Mouse (Mus musculus) hindbrain, embryonic 11.5 days (tissue): ENCODE results near the gene Sprr1b. TPM values are rescaled to one million over a fixed set of nuclear protein-coding genes. Genes with fewer than 3 reads are reported as not detected.
"Not testable (repeated sequence)": the region's sequence is repeated elsewhere in the genome, so short reads cannot be mapped to it uniquely, and the experiment has no call there.

Source experiments
- ATAC-seq: fragments of 200-750 bp; cut with Nextera tagmentation; 2 replicates; pipeline ENCODE4 v1.8.0; 2017; ENCODE audit warnings: mild to moderate bottlenecking, moderate TSS enrichment, moderate library complexity; ENCODE audit not compliant: low FRiP score
- DNase-seq: peaks from one replicate; pipeline ENCODE4 v3.0.0-alpha.2; 2015; ENCODE audit warnings: low spot score
- H3K27ac ChIP-seq: fragments of 300-500 bp; sonication (generic); 2 replicates; pipeline ENCODE4 v1.5.1; 2014; ENCODE audit warnings: mild to moderate bottlenecking, low read depth, low read length
- H3K27me3 ChIP-seq: fragments of 300-500 bp; sonication (generic); 2 replicates; pipeline ENCODE4 v1.6.1; 2014; ENCODE audit warnings: mild to moderate bottlenecking, low read length, moderate library complexity, mixed read lengths; ENCODE audit not compliant: control insufficient read depth, insufficient read depth
- H3K36me3 ChIP-seq: fragments of 300-500 bp; sonication (generic); 2 replicates; pipeline ENCODE4 v1.6.1; 2014; ENCODE audit warnings: mild to moderate bottlenecking, low read length, moderate library complexity, mixed read lengths; ENCODE audit not compliant: control insufficient read depth, insufficient read depth
- H3K4me1 ChIP-seq: fragments of 300-500 bp; sonication (generic); replicated peaks from 2 replicates; pipeline ENCODE4 v1.6.1; 2014; ENCODE audit warnings: low read length, mixed read lengths; ENCODE audit not compliant: control insufficient read depth, insufficient read depth
- H3K4me2 ChIP-seq: fragments of 300-500 bp; sonication (generic); replicated peaks from 2 replicates; pipeline ENCODE4 v1.6.1; 2014; ENCODE audit warnings: mild to moderate bottlenecking, low read depth, low read length
- H3K4me3 ChIP-seq: fragments of 300-500 bp; sonication (generic); 2 replicates; pipeline ENCODE4 v1.5.1; 2014; ENCODE audit warnings: low read depth, low read length
- H3K9ac ChIP-seq: fragments of 300-500 bp; sonication (generic); 2 replicates; pipeline ENCODE4 v1.6.1; 2014; ENCODE audit warnings: low read depth, low read length
- H3K9me3 ChIP-seq: fragments of 300-500 bp; sonication (generic); 2 replicates; pipeline ENCODE4 v1.6.1; 2016; ENCODE audit warnings: low read length; ENCODE audit not compliant: control insufficient read depth
- WGBS: fragments of 180-500 bp; shearing (Covaris S2); extraction: QIAGEN DNeasy Blood & Tissue Kit; methylation state at CpG from one replicate; pipeline ENCODE4 v1.1.7; 2014; 5-methylcytosine and 5-hydroxymethylcytosine counted together
- polyA plus RNA-seq: library from polyadenylated mRNA; unstranded; fragments of >200 nt; fragmentation: Nextera tagmentation; extraction: Ambion mirVana; gene quantifications from 2 replicates; pipeline ENCODE4 v1.2.1, GENCODE M21; 2014

Sprr1b gene
- polyA plus RNA-seq = not detected in 2 replicates

DNA sequence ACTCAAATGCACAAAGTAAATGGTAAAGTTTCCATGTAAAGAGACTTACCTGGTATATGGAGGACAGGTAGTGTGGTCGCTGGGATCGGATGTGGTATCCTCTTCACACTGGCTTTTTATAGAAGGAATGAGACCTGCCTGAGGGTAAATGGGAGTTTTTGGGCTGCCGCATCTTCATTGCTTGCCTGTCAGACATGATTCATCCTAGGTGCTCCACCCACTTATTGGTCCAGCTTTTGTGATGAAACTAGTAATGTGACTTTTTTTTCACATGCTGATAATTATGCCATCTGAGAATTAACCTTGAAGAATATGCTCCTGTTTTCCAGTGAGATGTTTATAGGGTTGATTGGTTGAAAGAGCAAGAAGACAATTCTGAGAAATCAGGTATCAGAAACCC, at the start of gene Sprr1b:
Gene Sprr1b (minus strand): TSS at position 101 of the 400 bp plus-strand sequence.
- ATAC-seq (no peak), DNase-seq (no peak)
- Histone ChIP-seq H3K4me2 (no peak within 1 kb of the TSS), H3K36me3 (no peaks in the 10 kb centered on the region), H3K27ac (no peak within 1 kb of the TSS), H3K9me3 (no peaks in the 10 kb centered on the region), H3K4me1 (no peaks in the 10 kb centered on the region), H3K9ac (no peak within 1 kb of the TSS), H3K4me3 (no peak within 1 kb of the TSS), H3K27me3 (no peaks in the 10 kb centered on the region)
- 93% methylated on average over 3 of the region's 3 CpGs for WGBS

GRCm38 (mm10) chr3:92486307-92486706, 47.7 kb upstream of the Sprr1b start:
- Histone ChIP-seq H3K27me3 (no peaks in the 10 kb centered on the region), H3K27ac (no peak overlapping the region), H3K4me2 (no peak overlapping the region), H3K4me1 (no peaks in the 10 kb centered on the region), H3K4me3 (no peak overlapping the region), H3K9ac (no peak overlapping the region), H3K36me3 (no peaks in the 10 kb centered on the region), H3K9me3 (no peaks in the 10 kb centered on the region)
- DNase-seq (no peak), ATAC-seq (no peak)
- WGBS = 48% methylated on average over 1 of the region's 1 CpGs

DNA sequence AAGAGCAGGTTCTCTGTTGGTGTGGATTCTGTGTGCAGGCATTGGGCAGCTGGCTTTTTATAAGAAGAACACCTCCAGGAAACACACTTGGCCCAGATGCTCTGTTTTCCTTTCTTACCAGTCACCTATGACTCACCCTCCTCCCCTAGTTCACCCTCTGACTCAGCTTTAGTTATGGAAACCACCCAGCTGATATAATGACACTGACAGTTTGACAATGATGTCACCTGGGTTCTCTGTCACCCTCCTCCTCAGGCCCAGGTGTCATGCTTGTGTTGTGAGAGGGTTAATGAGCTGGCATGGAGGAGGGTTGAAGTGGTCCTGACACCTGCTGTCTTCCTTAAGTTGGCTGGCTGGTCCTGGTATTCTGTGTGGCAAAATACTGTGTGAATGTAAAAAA, 47.3 kb upstream of the Sprr1b start, which contains the start of gene Sprr1a:
Gene Sprr1a (minus strand): TSS at position 33 of the 400 bp plus-strand sequence.
- no peak for DNase-seq
- Histone ChIP-seq H3K36me3 (no peaks in the 10 kb centered on the region), H3K27me3 (no peaks in the 10 kb centered on the region)

DNA sequence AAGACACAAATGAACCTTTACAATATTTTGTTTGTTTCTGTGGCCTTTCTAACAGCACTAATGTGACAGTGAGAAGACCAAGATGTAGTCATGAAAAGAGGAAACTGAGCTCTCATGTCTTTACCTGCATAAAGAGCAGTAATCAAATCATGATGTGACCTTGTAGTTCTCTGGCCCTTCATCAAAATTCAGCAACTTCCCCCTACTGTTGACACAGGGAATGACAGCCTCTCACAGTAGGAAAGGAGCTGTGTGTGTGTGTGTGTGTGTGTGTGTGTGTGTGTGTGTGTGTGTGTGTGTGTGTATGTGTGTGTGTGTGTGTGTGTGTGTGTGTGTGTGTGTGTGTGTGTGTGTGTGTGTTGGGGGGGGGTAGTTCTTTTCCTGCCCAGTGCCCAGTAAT, 42.7 kb upstream of the Sprr1b start:
- not testable (repeated sequence) for H3K9ac ChIP-seq, H3K4me1 ChIP-seq, H3K4me2 ChIP-seq, H3K27ac ChIP-seq, H3K27me3 ChIP-seq, H3K4me3 ChIP-seq, H3K9me3 ChIP-seq, H3K36me3 ChIP-seq, ATAC-seq
- DNase-seq = peak; percentile 14

More for the DNA sequence above, 47.3 kb upstream of the Sprr1b start, which contains the start of gene Sprr1a:
- no peaks in the 10 kb centered on the region for H3K4me1 ChIP-seq
- no peak within 1 kb of the TSS for H3K4me3 ChIP-seq
- H3K9me3 ChIP-seq = no peaks in the 10 kb centered on the region
- ATAC-seq = no peak
- H3K9ac ChIP-seq = no peak within 1 kb of the TSS
- no peak within 1 kb of the TSS for H3K27ac ChIP-seq
- no peak within 1 kb of the TSS for H3K4me2 ChIP-seq

- WGBS = 81% methylated on average over 2 of the region's 2 CpGs
- no peak overlapping the region for H3K9ac ChIP-seq
These were observed 31.5 kb upstream of the Sprr1b start for GRCm38 (mm10) chr3:92470111-92470510.

DNA sequence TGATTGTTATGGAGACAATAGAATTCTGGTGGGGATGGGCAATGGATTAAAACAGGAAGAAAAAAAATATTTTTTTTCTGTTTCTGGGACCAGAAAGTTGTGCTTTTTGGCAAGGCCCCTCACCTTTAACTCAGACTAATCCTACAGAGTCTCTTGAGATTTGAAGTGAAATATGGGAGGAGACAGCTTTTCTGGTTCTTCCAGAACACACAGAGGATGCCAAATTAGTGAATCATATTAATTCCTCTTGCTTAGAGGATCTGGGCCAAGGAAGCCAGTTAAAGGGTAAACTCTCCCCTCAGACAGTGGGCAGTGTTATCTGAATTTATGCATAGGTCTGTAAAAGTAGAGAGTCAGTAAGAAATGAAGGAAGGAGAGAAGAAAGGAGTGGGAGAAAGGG, 28.8 kb upstream of the Sprr1b start:
- Histone ChIP-seq H3K4me3 (no peak overlapping the region), H3K4me2 (no peak overlapping the region), H3K27ac (no peak overlapping the region), H3K36me3 (no peaks in the 10 kb centered on the region), H3K9ac (no peak overlapping the region), H3K27me3 (no peaks in the 10 kb centered on the region), H3K9me3 (no peaks in the 10 kb centered on the region), H3K4me1 (no peaks in the 10 kb centered on the region)
- ATAC-seq (no peak), DNase-seq (no peak)

More at GRCm38 (mm10) chr3:92470111-92470510, 31.5 kb upstream of the Sprr1b start:
- Histone ChIP-seq H3K27me3 (no peaks in the 10 kb centered on the region), H3K4me3 (no peak overlapping the region), H3K4me1 (no peaks in the 10 kb centered on the region), H3K36me3 (no peaks in the 10 kb centered on the region), H3K4me2 (no peak overlapping the region), H3K9me3 (no peaks in the 10 kb centered on the region), H3K27ac (no peak overlapping the region)
- DNase-seq (no peak), ATAC-seq (no peak)

GRCm38 (mm10) chr3:92466576-92466975, 28.0 kb upstream of the Sprr1b start:
- Histone ChIP-seq H3K9me3 (no peaks in the 10 kb centered on the region), H3K27me3 (no peaks in the 10 kb centered on the region), H3K27ac (no peak overlapping the region), H3K9ac (no peak overlapping the region), H3K4me1 (no peaks in the 10 kb centered on the region), H3K4me3 (no peak overlapping the region), H3K36me3 (no peaks in the 10 kb centered on the region), H3K4me2 (no peak overlapping the region)
- no peak for ATAC-seq
- 88% methylated on average over 1 of the region's 1 CpGs for WGBS
- DNase-seq = no peak

DNA sequence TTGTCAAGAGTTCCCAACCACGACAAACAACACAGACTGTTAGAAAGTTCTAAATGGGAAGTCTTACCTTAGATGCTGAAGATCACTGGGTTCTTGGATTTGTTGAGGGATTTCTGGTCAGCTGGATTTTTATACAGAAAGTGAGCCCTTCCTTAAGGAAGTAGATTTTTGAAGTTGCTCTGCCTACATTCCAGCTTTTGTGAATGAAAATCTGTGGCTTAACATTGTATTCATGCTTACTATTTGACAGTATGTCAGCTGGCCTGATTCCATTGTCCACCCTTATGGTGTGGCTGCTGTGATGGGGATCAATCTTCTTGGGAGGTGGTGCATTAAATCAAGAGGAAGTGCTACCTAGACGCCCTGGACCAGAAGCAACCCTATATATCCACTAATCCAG, 20.0 kb upstream of the Sprr1b start, which contains the start of gene Sprr3:
Gene Sprr3 (minus strand): TSS at position 101 of the 400 bp plus-strand sequence.
- no peaks in the 10 kb centered on the region for H3K27me3 ChIP-seq
- H3K36me3 ChIP-seq = no peaks in the 10 kb centered on the region
- 70% methylated on average over 2 of the region's 2 CpGs for WGBS
- no peaks in the 10 kb centered on the region for H3K9me3 ChIP-seq
- ATAC-seq (no peak), DNase-seq (no peak)
- no peak within 1 kb of the TSS for H3K27ac ChIP-seq
- H3K4me1 ChIP-seq = no peaks in the 10 kb centered on the region
- no peak within 1 kb of the TSS for H3K9ac ChIP-seq
- no peak within 1 kb of the TSS for H3K4me2 ChIP-seq
- H3K4me3 ChIP-seq = no peak within 1 kb of the TSS

GRCm38 (mm10) chr3:92455151-92455550, 16.6 kb upstream of the Sprr1b start:
- no peak overlapping the region for H3K9ac ChIP-seq
- H3K4me2 ChIP-seq = no peak overlapping the region
- H3K27ac ChIP-seq = no peak overlapping the region
- H3K27me3 ChIP-seq = no peaks in the 10 kb centered on the region
- H3K4me3 ChIP-seq = no peak overlapping the region
- ATAC-seq (no peak), DNase-seq (no peak)
- H3K36me3 ChIP-seq = no peaks in the 10 kb centered on the region
- no peaks in the 10 kb centered on the region for H3K9me3 ChIP-seq
- WGBS = 86% methylated on average over 5 of the region's 5 CpGs
- no peaks in the 10 kb centered on the region for H3K4me1 ChIP-seq
